Mouse (Mus musculus): Measurements from ENCODE around the gene Elfn1.

DNA sequence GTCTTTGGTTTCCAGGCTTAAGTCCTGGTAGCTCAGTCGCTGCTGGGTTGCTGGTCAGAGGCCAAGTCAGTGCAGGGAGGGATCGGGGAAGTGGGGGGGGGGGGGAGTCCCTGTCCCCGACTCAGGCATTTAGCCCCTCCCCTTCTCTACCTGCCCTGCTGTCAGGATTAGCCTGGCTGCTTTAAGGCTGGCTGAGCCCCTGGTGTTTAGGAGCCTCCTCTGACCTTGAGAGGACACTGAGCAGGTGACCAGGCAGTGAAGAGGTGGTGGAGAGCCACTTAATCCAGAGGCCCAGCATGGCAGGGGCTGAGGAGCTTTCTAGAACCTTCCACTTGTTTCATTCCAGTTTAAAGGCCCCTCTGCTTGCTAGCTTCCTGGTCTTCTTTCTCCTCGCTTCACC, 36.9 kb upstream of the Elfn1 start:
- TF ChIP-seq GABPA (IDR thresholded peaks at IDR 0.05; ENCODE audit: insufficient replicate concordance, low read depth, low read length) (no peak), CTCF (conservative IDR thresholded peaks at IDR 0.05 in 1 of 2, IDR thresholded peaks at IDR 0.05 in 1 of 2; ENCODE audit: low read depth in 2 of 2, low read length in 2 of 2) (no peak), CHD1 (IDR thresholded peaks at IDR 0.05; ENCODE audit: low read depth, low read length) (no peak), MAX (IDR thresholded peaks at IDR 0.05; ENCODE audit: low read length) (no peak), JUND (conservative IDR thresholded peaks at IDR 0.05; ENCODE audit: low read depth, low read length) (no peak), E2F4 (IDR thresholded peaks at IDR 0.05; ENCODE audit: insufficient replicate concordance, low read depth, low read length) (no peak), MEF2A (IDR thresholded peaks at IDR 0.05; ENCODE audit: borderline replicate concordance, low read depth, low read length) (no peak), ZNF384 (IDR thresholded peaks at IDR 0.05; ENCODE audit: low read depth, low read length) (no peak), MXI1 (IDR thresholded peaks at IDR 0.05; ENCODE audit: low read depth, low read length) (no peak), EP300 (IDR thresholded peaks at IDR 0.05; ENCODE audit: low read length) (no peak), POLR2A (IDR thresholded peaks at IDR 0.05; ENCODE audit: low read depth, low read length) (no peak), IRF4 (IDR thresholded peaks at IDR 0.05; ENCODE audit: low read depth, low read length) (no peak), NRF1 (IDR thresholded peaks at IDR 0.05; ENCODE audit: low read depth, low read length) (no peak)
